In genomic region chr4:43745187-43745586, GRCm38 (mm10) we compare ENCODE assay signal across 9 mouse cellular contexts. TPM values are rescaled to one million over a fixed set of nuclear protein-coding genes. Genes with fewer than 3 reads are reported as not detected.
DNase-seq lines count a peak whose midpoint lies in the region; ATAC-seq and TF ChIP-seq lines count a peak whose summit lies in the region.
"Had no signal": no experiment of that assay in that cellular context is flagged by ENCODE, and none has a peak within 500 bp of the region (broad histone marks: within the 10 kb centered on the region; RNA-seq: fewer than 3 reads in every experiment).

No protein-coding gene starts in this region.

- H3K4me1 ChIP-seq in forebrain, postnatal 0 days (ENCODE audit: insufficient read depth): no peaks in the 10 kb centered on the region
- no peaks in the 10 kb centered on the region for H3K4me1 ChIP-seq in forebrain, embryonic 15.5 days
- no peaks in the 10 kb centered on the region for H3K4me1 ChIP-seq in liver, postnatal 0 days (ENCODE audit: insufficient read depth)
- H3K4me1 ChIP-seq in liver, embryonic 12.5 days: 0 out of 2 replicates have a peak, but pooled peaks cover 9% of the 10 kb centered on the region

- TF ChIP-seq CTCF in forebrain, postnatal 0 days (IDR thresholded peaks at IDR 0.05; ENCODE audit: low read depth): peak; percentile 73
- TF ChIP-seq CTCF in liver, postnatal 0 days (IDR thresholded peaks at IDR 0.05; ENCODE audit: low read depth): peak; percentile 67

- H3K9me3 ChIP-seq in forebrain, postnatal 0 days (ENCODE audit: low read length): no peaks in the 10 kb centered on the region
- no peaks in the 10 kb centered on the region for H3K9me3 ChIP-seq in forebrain, embryonic 15.5 days
- H3K9me3 ChIP-seq in liver, postnatal 0 days (ENCODE audit: low read length): no peaks in the 10 kb centered on the region
- no peaks in the 10 kb centered on the region for H3K9me3 ChIP-seq in liver, embryonic 12.5 days (replicated peaks)

- no peak overlapping the region for H3K27ac ChIP-seq in forebrain, postnatal 0 days (ENCODE audit: low read depth, low read length)
- no peak overlapping the region for H3K27ac ChIP-seq in forebrain, embryonic 15.5 days (replicated peaks)
- no peak overlapping the region for H3K27ac ChIP-seq in liver, postnatal 0 days (ENCODE audit: low read depth)
- no peak overlapping the region for H3K27ac ChIP-seq in liver, embryonic 12.5 days

- peak; percentile 75 for DNase-seq in forebrain, postnatal 0 days
- DNase-seq in liver, postnatal 0 days: no peak
- DNase-seq in c-Kit-positive CD71-positive TER-119-positive erythroid progenitor cells, embryonic 14.5 days (ENCODE audit: low spot score): peak; percentile 22
- DNase-seq in mesoderm, embryonic 11.5 days (ENCODE audit: low read depth, low spot score): peak; percentile 47
- DNase-seq in urinary bladder, postnatal 14 days (ENCODE audit: low spot score): no peak
- no peak for DNase-seq in kidney, postnatal 4 days

- peak; percentile 70; the same call in 1 of the 2 replicates for ATAC-seq in forebrain, postnatal 0 days
- no peak for ATAC-seq in forebrain, embryonic 15.5 days (replicated peaks)
- no peak for ATAC-seq in liver, postnatal 0 days
- no peak for ATAC-seq in liver, embryonic 12.5 days

- no peak overlapping the region for H3K4me2 ChIP-seq in forebrain, postnatal 0 days (ENCODE audit: low read depth)
- H3K4me2 ChIP-seq in forebrain, embryonic 15.5 days (replicated peaks): no peak overlapping the region
- H3K4me2 ChIP-seq in liver, postnatal 0 days (ENCODE audit: low read depth, low read length): no peak overlapping the region
- H3K4me2 ChIP-seq in liver, embryonic 12.5 days: no peak overlapping the region

- H3K27me3 ChIP-seq in forebrain, postnatal 0 days (ENCODE audit: insufficient read depth, low read length): no peaks in the 10 kb centered on the region
- no peaks in the 10 kb centered on the region for H3K27me3 ChIP-seq in forebrain, embryonic 15.5 days
- no peaks in the 10 kb centered on the region for H3K27me3 ChIP-seq in liver, postnatal 0 days (ENCODE audit: insufficient read depth, low read length)
- H3K27me3 ChIP-seq in liver, embryonic 12.5 days (replicated peaks): no peaks in the 10 kb centered on the region

- no peaks in the 10 kb centered on the region for H3K36me3 ChIP-seq in forebrain, postnatal 0 days (ENCODE audit: insufficient read depth)
- H3K36me3 ChIP-seq in forebrain, embryonic 15.5 days: no peaks in the 10 kb centered on the region
- no peaks in the 10 kb centered on the region for H3K36me3 ChIP-seq in liver, postnatal 0 days (replicated peaks; ENCODE audit: insufficient read depth, low read length)
- no peaks in the 10 kb centered on the region for H3K36me3 ChIP-seq in liver, embryonic 12.5 days

- no peak for TF ChIP-seq EP300 in liver, postnatal 0 days (IDR thresholded peaks at IDR 0.05; ENCODE audit: low read depth)

- WGBS in forebrain, postnatal 0 days: 15% methylated on average over 6 of the region's 6 CpGs
- 20% methylated on average over 6 of the region's 6 CpGs for WGBS in forebrain, embryonic 15.5 days
- WGBS in liver, postnatal 0 days (ENCODE audit: insufficient replicate concordance): 15% methylated on average over 6 of the region's 6 CpGs
- WGBS in liver, embryonic 12.5 days (ENCODE audit: insufficient replicate concordance): 5% methylated on average over 6 of the region's 6 CpGs

- no peak overlapping the region for H3K4me3 ChIP-seq in forebrain, postnatal 0 days (ENCODE audit: low read depth, low read length)
- no peak overlapping the region for H3K4me3 ChIP-seq in forebrain, embryonic 15.5 days
- no peak overlapping the region for H3K4me3 ChIP-seq in liver, postnatal 0 days (ENCODE audit: low read depth, low read length)
- no peak overlapping the region for H3K4me3 ChIP-seq in liver, embryonic 12.5 days

- no peak overlapping the region for H3K9ac ChIP-seq in forebrain, postnatal 0 days
- H3K9ac ChIP-seq in forebrain, embryonic 15.5 days (replicated peaks): no peak overlapping the region
- no peak overlapping the region for H3K9ac ChIP-seq in liver, postnatal 0 days (replicated peaks)
- H3K9ac ChIP-seq in liver, embryonic 12.5 days: no peak overlapping the region

RNA-seq across cellular contexts. Expression of gene Spaar, which starts 15.4 kb away (rescaled TPM):
- 0.29 and 0.31 TPM in 2 replicates for total RNA-seq in forebrain, postnatal 0 days (2014; rRNA removed)
- 0.25 TPM in 2 replicates for polyA plus RNA-seq in forebrain, postnatal 0 days (2015; fragmentation: Nextera tagmentation; extraction: Ambion mirVana)
- polyA plus RNA-seq in forebrain, embryonic 15.5 days (2015; fragmentation: Nextera tagmentation; extraction: Ambion mirVana): 0.08 TPM in 1 of 2 replicates, not detected in the other
- polyA plus RNA-seq in liver, postnatal 0 days (2015; fragmentation: Nextera tagmentation; extraction: Ambion mirVana): 0.07 and 0.13 TPM in 2 replicates
- polyA plus RNA-seq in liver, embryonic 12.5 days (2016; fragmentation: Nextera tagmentation; extraction: Ambion mirVana): 0.02 TPM in 2 replicates

RNA-seq across cellular contexts. Expression of gene Hrct1, which starts 18.2 kb away (rescaled TPM):
- 1.7 TPM in 1 of 2 replicates, not detected in the other for total RNA-seq in forebrain, postnatal 0 days (2014; rRNA removed)
- polyA plus RNA-seq in forebrain, postnatal 0 days (2015; fragmentation: Nextera tagmentation; extraction: Ambion mirVana): 0.75 and 1.0 TPM in 2 replicates
- 0.19 and 0.42 TPM in 2 replicates for polyA plus RNA-seq in forebrain, embryonic 15.5 days (2015; fragmentation: Nextera tagmentation; extraction: Ambion mirVana)
- 0.40 and 0.50 TPM in 2 replicates for polyA plus RNA-seq in liver, postnatal 0 days (2015; fragmentation: Nextera tagmentation; extraction: Ambion mirVana)
- 0.14 and 0.19 TPM in 2 replicates for polyA plus RNA-seq in liver, embryonic 12.5 days (2016; fragmentation: Nextera tagmentation; extraction: Ambion mirVana)

RNA-seq across cellular contexts. Expression of gene Olfr159, which starts 25.6 kb away (rescaled TPM):
- total RNA-seq in forebrain, postnatal 0 days (2014; rRNA removed): not detected in 2 replicates
- polyA plus RNA-seq in forebrain, postnatal 0 days (2015; fragmentation: Nextera tagmentation; extraction: Ambion mirVana): not detected in 2 replicates
- not detected in 2 replicates for polyA plus RNA-seq in forebrain, embryonic 15.5 days (2015; fragmentation: Nextera tagmentation; extraction: Ambion mirVana)
- not detected in 2 replicates for polyA plus RNA-seq in liver, postnatal 0 days (2015; fragmentation: Nextera tagmentation; extraction: Ambion mirVana)
- not detected in 2 replicates for polyA plus RNA-seq in liver, embryonic 12.5 days (2016; fragmentation: Nextera tagmentation; extraction: Ambion mirVana)
- total RNA-seq: layer of hippocampus, adult 8-10 months had no signal

RNA-seq across cellular contexts. Expression of gene Olfr71, which starts 35.1 kb away (rescaled TPM):
- not detected in 2 replicates for total RNA-seq in forebrain, postnatal 0 days (2014; rRNA removed)
- polyA plus RNA-seq in forebrain, postnatal 0 days (2015; fragmentation: Nextera tagmentation; extraction: Ambion mirVana): not detected in 2 replicates
- polyA plus RNA-seq in forebrain, embryonic 15.5 days (2015; fragmentation: Nextera tagmentation; extraction: Ambion mirVana): not detected in 2 replicates
- polyA plus RNA-seq in liver, postnatal 0 days (2015; fragmentation: Nextera tagmentation; extraction: Ambion mirVana): not detected in 2 replicates
- polyA plus RNA-seq in liver, embryonic 12.5 days (2016; fragmentation: Nextera tagmentation; extraction: Ambion mirVana): not detected in 2 replicates
- total RNA-seq: layer of hippocampus, adult 8-10 months had no signal

RNA-seq across cellular contexts. Expression of gene Olfr70, which starts 44.6 kb away (rescaled TPM):
- not detected in 2 replicates for total RNA-seq in forebrain, postnatal 0 days (2014; rRNA removed)
- not detected in 2 replicates for polyA plus RNA-seq in forebrain, postnatal 0 days (2015; fragmentation: Nextera tagmentation; extraction: Ambion mirVana)
- polyA plus RNA-seq in forebrain, embryonic 15.5 days (2015; fragmentation: Nextera tagmentation; extraction: Ambion mirVana): not detected in 2 replicates
- not detected in 2 replicates for polyA plus RNA-seq in liver, postnatal 0 days (2015; fragmentation: Nextera tagmentation; extraction: Ambion mirVana)
- polyA plus RNA-seq in liver, embryonic 12.5 days (2016; fragmentation: Nextera tagmentation; extraction: Ambion mirVana): not detected in 2 replicates
- total RNA-seq: layer of hippocampus, adult 8-10 months had no signal

Comparison
In these comparisons a context has a peak if more than half of its experiments do, and no peak if none do; other contexts are left out.
1. DNase-seq: peak in forebrain, postnatal 0 days (single experiment), c-Kit-positive CD71-positive TER-119-positive erythroid progenitor cells, embryonic 14.5 days (single experiment) and mesoderm, embryonic 11.5 days (single experiment); none in liver, postnatal 0 days (single experiment), urinary bladder, postnatal 14 days (single experiment) and kidney, postnatal 4 days (0 of 2).